Mouse (Mus musculus): Measurements from ENCODE around the gene Lmtk2. TPM values are rescaled to one million over a fixed set of nuclear protein-coding genes. Genes with fewer than 3 reads are reported as not detected.

Lmtk2 gene
- total and polyA plus RNA-seq, 2 experiments from 2014 or later: 7.4 to 63.9 TPM

DNA sequence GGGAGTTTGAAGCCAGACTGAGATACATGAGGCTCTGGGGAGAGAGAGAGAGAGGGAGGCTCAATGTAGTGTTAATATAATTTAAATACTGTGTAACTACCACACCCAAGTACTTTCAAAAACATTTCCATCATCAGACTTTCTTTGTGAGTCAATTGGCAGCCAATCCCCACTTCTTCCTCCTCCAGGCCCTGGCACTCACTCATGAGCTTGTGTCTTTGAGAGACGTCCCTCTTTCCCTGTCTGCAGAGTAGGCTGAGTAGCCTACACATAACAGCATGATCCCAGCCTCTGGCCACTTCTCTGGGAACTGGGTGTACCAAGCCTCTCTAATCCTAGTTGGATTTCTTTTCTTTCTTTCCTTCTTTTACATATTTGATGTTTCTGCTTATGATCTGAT lies 29.0 kb upstream of the Lmtk2 start:
- Histone ChIP-seq H3K9me3 (ENCODE audit: low read length) (no peaks in the 10 kb centered on the region), H3K4me3 (ENCODE audit: low read depth, low read length) (no peak overlapping the region), H3K9ac (no peak overlapping the region), H3K36me3 (ENCODE audit: insufficient read depth) (no peaks in the 10 kb centered on the region), H3K27ac (ENCODE audit: low read depth, low read length) (no peak overlapping the region), H3K27me3 (ENCODE audit: insufficient read depth, low read length) (no peaks in the 10 kb centered on the region), H3K4me2 (ENCODE audit: low read depth) (no peak overlapping the region), H3K4me1 (ENCODE audit: insufficient read depth) (no peaks in the 10 kb centered on the region)
- ATAC-seq (no peak), DNase-seq (no peak)
- WGBS: 41% methylated on average over 1 of the region's 1 CpGs
- no peak for TF ChIP-seq CTCF (IDR thresholded peaks at IDR 0.05; ENCODE audit: low read depth)

DNA sequence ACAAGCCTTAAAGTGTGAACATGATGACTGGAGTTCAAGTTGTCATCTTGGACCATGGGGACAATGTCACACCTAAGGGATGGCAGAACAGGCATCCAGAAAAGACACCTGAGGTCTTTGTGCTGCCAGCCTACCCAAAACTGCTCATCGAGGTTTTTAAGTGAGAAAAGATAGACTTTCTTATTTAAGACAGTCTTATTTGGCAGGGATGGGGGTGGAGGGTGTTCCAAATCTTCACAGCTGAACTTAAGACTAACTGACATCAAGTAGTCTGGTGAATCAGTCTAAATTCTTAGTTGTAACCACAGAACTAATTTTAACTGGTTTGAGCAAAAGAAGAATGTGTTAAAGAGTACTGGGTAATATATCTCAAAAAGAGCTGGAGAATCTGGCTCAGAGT lies 22.7 kb upstream of the Lmtk2 start:
- no peaks in the 10 kb centered on the region for H3K4me1 ChIP-seq (ENCODE audit: insufficient read depth)
- no peaks in the 10 kb centered on the region for H3K9me3 ChIP-seq (ENCODE audit: low read length)
- peak; percentile 24 for DNase-seq
- H3K4me3 ChIP-seq (ENCODE audit: low read depth, low read length): no peak overlapping the region
- H3K9ac ChIP-seq: no peak overlapping the region
- H3K27me3 ChIP-seq (ENCODE audit: insufficient read depth, low read length): no peaks in the 10 kb centered on the region
- TF ChIP-seq CTCF (IDR thresholded peaks at IDR 0.05; ENCODE audit: low read depth): no peak
- no peak overlapping the region for H3K27ac ChIP-seq (ENCODE audit: low read depth, low read length)
- no peaks in the 10 kb centered on the region for H3K36me3 ChIP-seq (ENCODE audit: insufficient read depth)
- H3K4me2 ChIP-seq (ENCODE audit: low read depth): no peak overlapping the region
- ATAC-seq: peak; percentile 18; the same call in 1 of the 2 replicates
- 60% methylated on average over 1 of the region's 1 CpGs for WGBS

DNA sequence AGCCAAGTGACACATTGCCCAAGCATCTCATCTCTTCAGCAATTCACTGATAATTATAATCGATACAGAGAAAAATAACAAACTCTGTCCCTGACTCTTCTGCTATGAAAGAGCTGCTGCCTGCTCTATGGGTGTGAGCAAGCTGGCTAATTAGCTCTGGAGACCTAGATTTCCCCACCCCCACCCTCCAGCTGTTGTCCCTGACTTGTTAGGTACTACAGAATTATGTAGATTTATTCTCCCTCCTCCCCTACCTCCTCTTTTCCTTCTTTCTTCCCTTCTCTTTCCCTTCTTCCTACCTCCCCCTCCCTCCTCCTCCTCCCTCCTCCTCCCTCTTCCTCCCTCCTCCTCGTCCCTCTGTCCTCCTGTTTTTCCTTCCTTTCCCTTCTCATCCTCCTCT lies 19.4 kb upstream of the Lmtk2 start:
- H3K27ac ChIP-seq (ENCODE audit: low read depth, low read length): peak overlapping the region; percentile 29; the same call in 1 of the 2 replicates
- DNase-seq: no peak
- H3K27me3 ChIP-seq (ENCODE audit: insufficient read depth, low read length): no peaks in the 10 kb centered on the region
- no peak for TF ChIP-seq CTCF (IDR thresholded peaks at IDR 0.05; ENCODE audit: low read depth)
- no peaks in the 10 kb centered on the region for H3K9me3 ChIP-seq (ENCODE audit: low read length)
- H3K4me3 ChIP-seq (ENCODE audit: low read depth, low read length): no peak overlapping the region
- ATAC-seq: no peak
- no peaks in the 10 kb centered on the region for H3K4me1 ChIP-seq (ENCODE audit: insufficient read depth)
- no peak overlapping the region for H3K9ac ChIP-seq
- no peak overlapping the region for H3K4me2 ChIP-seq (ENCODE audit: low read depth)
- WGBS: 40% methylated on average over 2 of the region's 2 CpGs
- H3K36me3 ChIP-seq (ENCODE audit: insufficient read depth): no peaks in the 10 kb centered on the region

DNA sequence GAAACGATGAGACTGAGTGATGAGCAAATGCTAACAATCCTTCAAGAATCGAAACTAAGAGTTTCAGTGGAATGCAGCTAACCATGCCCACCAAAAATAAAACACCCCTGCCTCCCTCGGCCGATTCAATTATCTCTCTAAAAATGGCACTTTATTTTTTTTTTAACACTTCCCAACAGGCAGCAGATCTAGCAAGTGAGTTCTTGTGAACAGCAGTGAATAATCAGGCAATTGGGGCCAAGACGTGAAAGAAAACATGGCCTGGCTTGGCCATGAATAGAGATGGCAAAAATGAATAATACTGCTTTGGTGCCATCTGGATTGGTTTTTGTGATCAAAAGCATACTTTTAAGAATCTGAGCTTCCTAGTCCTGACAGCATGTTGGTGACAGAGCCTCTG lies 18.2 kb upstream of the Lmtk2 start:
- Histone ChIP-seq H3K4me2 (ENCODE audit: low read depth) (no peak overlapping the region), H3K36me3 (ENCODE audit: insufficient read depth) (no peaks in the 10 kb centered on the region), H3K27ac (ENCODE audit: low read depth, low read length) (peak overlapping the region; percentile 57), H3K9me3 (ENCODE audit: low read length) (no peaks in the 10 kb centered on the region), H3K4me1 (ENCODE audit: insufficient read depth) (no peaks in the 10 kb centered on the region), H3K9ac (no peak overlapping the region), H3K27me3 (ENCODE audit: insufficient read depth, low read length) (no peaks in the 10 kb centered on the region), H3K4me3 (ENCODE audit: low read depth, low read length) (no peak overlapping the region)
- ATAC-seq (peak; percentile 61), DNase-seq (peak; percentile 71)
- 54% methylated on average over 5 of the region's 5 CpGs for WGBS
- no peak for TF ChIP-seq CTCF (IDR thresholded peaks at IDR 0.05; ENCODE audit: low read depth)

DNA sequence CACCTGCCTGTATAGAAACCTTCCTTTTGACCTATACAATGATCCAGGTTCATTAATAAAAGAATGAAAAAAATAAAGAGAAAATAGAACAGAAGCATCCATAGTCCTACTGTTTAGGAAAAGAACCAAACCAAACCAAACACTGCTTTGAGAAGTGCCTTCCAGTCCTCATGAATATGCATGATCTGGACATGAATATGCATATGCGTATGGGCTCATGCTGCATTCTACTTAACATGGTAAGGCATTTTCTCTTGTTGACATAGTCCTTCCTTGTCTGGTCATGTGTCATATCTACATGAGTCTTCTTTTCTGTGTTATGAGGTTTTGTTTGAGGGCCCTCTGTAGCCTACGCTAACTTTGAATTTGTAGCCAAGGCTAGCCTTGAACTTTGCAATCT lies 16.7 kb upstream of the Lmtk2 start:
- ATAC-seq (peak; percentile 80), DNase-seq (peak; percentile 49)
- Histone ChIP-seq H3K4me3 (ENCODE audit: low read depth, low read length) (no peak overlapping the region), H3K36me3 (ENCODE audit: insufficient read depth) (no peaks in the 10 kb centered on the region), H3K4me1 (ENCODE audit: insufficient read depth) (no peaks in the 10 kb centered on the region), H3K9me3 (ENCODE audit: low read length) (no peaks in the 10 kb centered on the region), H3K27ac (ENCODE audit: low read depth, low read length) (no peak overlapping the region), H3K9ac (no peak overlapping the region), H3K4me2 (ENCODE audit: low read depth) (no peak overlapping the region), H3K27me3 (ENCODE audit: insufficient read depth, low read length) (no peaks in the 10 kb centered on the region)
- WGBS: 72% methylated on average over 2 of the region's 2 CpGs
- no peak for TF ChIP-seq CTCF (IDR thresholded peaks at IDR 0.05; ENCODE audit: low read depth)

DNA sequence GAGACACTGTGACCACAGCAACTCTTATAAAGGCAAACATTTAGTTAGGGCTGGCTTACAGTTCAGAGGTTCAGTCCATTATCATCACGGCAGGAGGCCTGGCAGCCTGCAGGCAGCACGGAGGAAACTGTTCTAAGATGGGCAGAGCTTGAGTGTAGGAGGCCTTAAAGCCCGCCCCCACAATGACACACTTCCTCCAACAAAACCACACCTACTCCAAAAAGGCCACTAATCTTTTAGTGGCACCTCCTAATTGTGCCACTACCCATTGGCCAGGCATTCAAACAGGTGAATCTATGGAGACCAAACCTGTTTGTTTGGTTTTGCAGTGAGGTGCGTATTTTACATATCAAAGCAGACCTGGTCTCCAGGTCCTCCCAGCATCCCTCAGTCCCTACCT lies 16.0 kb upstream of the Lmtk2 start:
- no peaks in the 10 kb centered on the region for H3K4me1 ChIP-seq (ENCODE audit: insufficient read depth)
- no peak for TF ChIP-seq CTCF (IDR thresholded peaks at IDR 0.05; ENCODE audit: low read depth)
- no peaks in the 10 kb centered on the region for H3K27me3 ChIP-seq (ENCODE audit: insufficient read depth, low read length)
- H3K4me3 ChIP-seq (ENCODE audit: low read depth, low read length): no peak overlapping the region
- no peak overlapping the region for H3K27ac ChIP-seq (ENCODE audit: low read depth, low read length)
- H3K4me2 ChIP-seq (ENCODE audit: low read depth): no peak overlapping the region
- H3K36me3 ChIP-seq (ENCODE audit: insufficient read depth): no peaks in the 10 kb centered on the region
- no peaks in the 10 kb centered on the region for H3K9me3 ChIP-seq (ENCODE audit: low read length)
- ATAC-seq (no peak), DNase-seq (no peak)
- 67% methylated on average over 4 of the region's 4 CpGs for WGBS
- no peak overlapping the region for H3K9ac ChIP-seq

DNA sequence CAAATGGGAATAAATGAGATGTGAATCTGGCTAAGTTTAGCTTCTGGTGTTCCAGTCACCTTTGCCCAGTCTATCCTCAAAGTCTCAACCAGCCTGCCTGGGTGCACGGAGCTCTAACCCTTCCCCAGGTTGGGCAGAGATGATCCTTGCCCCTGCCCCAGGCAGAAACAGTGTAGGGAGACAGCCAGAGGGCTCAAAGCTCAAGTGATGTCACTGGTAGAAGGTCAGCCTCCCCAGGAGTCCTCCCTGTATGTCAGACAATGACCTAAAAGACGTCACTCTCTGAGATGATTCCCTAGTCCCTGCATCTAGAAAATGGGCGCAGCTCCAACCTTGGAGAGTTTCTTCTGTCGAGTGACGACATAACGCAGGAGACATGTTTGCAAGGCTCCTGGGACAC lies 14.5 kb upstream of the Lmtk2 start:
- Histone ChIP-seq H3K4me1 (ENCODE audit: insufficient read depth) (no peaks in the 10 kb centered on the region), H3K9ac (no peak overlapping the region), H3K9me3 (ENCODE audit: low read length) (no peaks in the 10 kb centered on the region), H3K27me3 (ENCODE audit: insufficient read depth, low read length) (no peaks in the 10 kb centered on the region), H3K4me3 (ENCODE audit: low read depth, low read length) (no peak overlapping the region), H3K27ac (ENCODE audit: low read depth, low read length) (no peak overlapping the region), H3K36me3 (ENCODE audit: insufficient read depth) (no peaks in the 10 kb centered on the region), H3K4me2 (ENCODE audit: low read depth) (no peak overlapping the region)
- ATAC-seq: no peak
- no peak for TF ChIP-seq CTCF (IDR thresholded peaks at IDR 0.05; ENCODE audit: low read depth)
- WGBS: 80% methylated on average over 6 of the region's 6 CpGs
- no peak for DNase-seq

DNA sequence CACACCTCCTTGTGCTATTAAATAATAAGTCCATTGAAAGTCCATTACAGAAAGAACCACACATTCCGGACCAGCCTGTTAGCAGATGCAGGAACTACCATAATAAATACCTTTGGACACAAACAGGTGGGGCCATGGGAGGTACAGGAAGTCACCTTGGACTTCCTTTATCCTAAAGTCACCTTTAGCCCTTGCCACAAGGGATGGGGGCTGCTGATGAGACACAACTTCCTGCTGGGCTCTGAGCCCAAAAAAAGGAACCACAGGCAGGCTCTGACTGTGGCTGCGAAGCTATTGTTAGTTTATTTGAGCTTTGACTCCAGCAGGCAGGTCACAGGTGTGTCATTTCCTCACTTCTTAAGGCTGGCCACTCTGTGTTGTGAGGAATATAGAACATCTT lies 13.7 kb upstream of the Lmtk2 start:
- Histone ChIP-seq H3K4me1 (ENCODE audit: insufficient read depth) (no peaks in the 10 kb centered on the region), H3K4me3 (ENCODE audit: low read depth, low read length) (no peak overlapping the region), H3K4me2 (ENCODE audit: low read depth) (no peak overlapping the region), H3K36me3 (ENCODE audit: insufficient read depth) (no peaks in the 10 kb centered on the region), H3K27me3 (ENCODE audit: insufficient read depth, low read length) (no peaks in the 10 kb centered on the region), H3K9ac (no peak overlapping the region), H3K9me3 (ENCODE audit: low read length) (no peaks in the 10 kb centered on the region), H3K27ac (ENCODE audit: low read depth, low read length) (no peak overlapping the region)
- DNase-seq (no peak), ATAC-seq (no peak)
- 63% methylated on average over 2 of the region's 2 CpGs for WGBS
- no peak for TF ChIP-seq CTCF (IDR thresholded peaks at IDR 0.05; ENCODE audit: low read depth)
